Mouse (Mus musculus): ENCODE measurements around the gene Ankrd10. TPM values are rescaled to one million over a fixed set of nuclear protein-coding genes. Genes with fewer than 3 reads are reported as not detected.

Gene Ankrd10
- polyA plus RNA-seq, 1 experiment from 2014 or later = 103 TPM

DNA sequence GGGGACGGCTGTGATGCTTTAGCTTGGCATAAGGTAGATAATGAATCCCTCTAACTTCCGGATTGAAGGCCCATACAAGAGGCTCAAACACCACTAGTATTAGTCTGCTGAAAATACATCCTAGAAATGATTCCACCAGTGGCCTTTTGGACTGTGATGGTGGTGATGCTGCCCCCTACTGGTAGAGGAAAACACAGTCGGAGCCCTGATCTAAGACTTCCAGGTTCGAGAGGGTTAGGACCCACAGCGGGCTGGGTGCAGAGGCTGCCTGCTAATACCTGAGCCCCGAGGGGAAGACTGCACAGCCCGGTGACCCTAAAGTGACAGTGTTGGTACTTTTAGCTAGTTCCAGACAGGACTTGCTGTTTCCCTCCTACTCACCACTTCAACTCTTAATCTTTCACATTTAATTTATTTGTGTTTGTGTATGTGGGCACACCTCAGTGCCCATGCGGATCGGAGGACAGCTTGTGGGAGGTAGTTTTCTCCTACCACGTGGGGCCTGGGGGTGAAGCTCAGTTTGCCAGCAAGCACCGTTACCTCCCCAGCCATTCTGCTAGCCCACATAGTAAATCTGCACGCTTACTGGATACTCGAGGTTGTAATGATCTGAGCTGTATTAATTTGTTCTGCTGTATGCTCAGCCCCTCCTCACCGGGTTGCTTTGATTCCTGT, 33.4 kb downstream of the Ankrd10 start:
- WGBS = 47% methylated on average over 14 of the region's 14 CpGs
- Histone ChIP-seq H3K27ac (no peak overlapping the region), H3K4me1 (no peaks in the 10 kb centered on the region), H3K27me3 (replicated peaks) (no peaks in the 10 kb centered on the region), H3K4me3 (no peak overlapping the region), H3K9me3 (peaks cover 3% of the 10 kb centered on the region; the same call in 1 of the 2 replicates), H3K4me2 (replicated peaks) (no peak overlapping the region), H3K36me3 (peaks cover 12% of the 10 kb centered on the region), H3K9ac (no peak overlapping the region)
- peak; percentile 58; the same call in 1 of the 2 replicates for ATAC-seq (ENCODE audit: low FRiP score, low read depth)

DNA sequence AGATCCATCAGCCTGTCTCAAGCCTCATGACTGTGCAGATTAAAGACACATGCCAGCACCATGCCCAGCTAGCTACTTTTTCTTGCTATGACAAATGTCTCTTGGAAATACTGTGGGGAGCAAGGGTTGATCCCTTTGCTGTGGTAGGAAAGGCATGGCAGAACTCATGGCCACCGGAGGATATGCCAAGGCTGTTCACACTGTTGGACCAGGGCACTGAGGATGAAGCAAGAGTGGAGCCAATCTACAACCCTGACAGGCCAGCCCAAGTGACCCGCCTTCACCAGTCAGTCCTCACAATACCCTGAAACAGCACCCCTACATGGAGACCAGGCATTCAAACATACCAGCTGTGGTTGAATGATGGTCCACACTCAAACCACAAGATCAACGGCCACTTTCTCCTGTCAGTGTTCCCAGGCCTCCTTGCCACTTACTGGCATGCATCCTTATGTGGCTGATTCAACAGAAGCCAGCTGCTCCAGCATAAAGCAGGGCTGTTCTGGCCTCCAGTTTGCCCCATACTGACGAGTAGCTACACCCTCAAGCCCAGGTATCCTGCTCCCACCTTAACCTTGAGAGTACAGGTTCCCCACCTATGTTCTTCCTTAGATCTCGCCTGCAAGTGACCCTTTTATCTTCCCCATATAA, 35.1 kb downstream of the Ankrd10 start:
- ATAC-seq (ENCODE audit: low FRiP score, low read depth) = no peak
- H3K9me3 ChIP-seq = no peaks in the 10 kb centered on the region
- WGBS = 78% methylated on average over 5 of the region's 5 CpGs

DNA sequence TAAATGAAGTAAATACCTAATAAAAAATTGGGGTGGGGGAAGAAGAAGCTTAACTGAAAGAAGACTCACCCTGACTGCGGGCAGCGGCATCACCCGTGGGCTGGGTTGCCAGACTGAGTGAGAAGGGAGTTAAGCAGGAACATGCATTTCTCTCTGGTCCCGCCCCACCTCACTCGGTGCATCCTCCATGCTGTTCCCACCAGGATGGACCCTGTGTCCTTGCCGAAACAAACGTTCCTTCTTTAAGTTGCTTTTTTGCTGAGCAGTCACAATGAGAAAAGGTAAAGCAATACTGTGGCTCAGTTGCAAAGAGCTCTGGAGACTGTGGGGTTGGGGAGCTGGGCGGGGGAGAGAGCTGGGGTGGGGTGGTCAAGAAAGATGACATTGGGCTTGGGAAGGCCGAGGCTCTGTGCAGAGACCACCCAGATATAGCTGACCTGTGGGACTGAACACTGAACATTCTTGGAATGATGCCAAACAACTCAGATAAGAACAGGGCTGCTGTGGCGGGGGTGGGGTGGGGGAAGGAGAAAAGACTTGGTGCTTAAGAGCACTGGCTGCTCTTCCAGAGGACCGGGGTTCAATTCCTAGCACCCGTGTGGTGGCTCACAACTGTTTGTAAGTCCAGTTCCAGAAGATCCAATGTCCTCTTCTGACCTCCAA, 42.2 kb downstream of the Ankrd10 start:
- no peak overlapping the region for H3K4me2 ChIP-seq (replicated peaks)
- H3K9ac ChIP-seq = no peak overlapping the region
- no peak overlapping the region for H3K4me3 ChIP-seq
- WGBS = 82% methylated on average over 12 of the region's 12 CpGs
- H3K27me3 ChIP-seq (replicated peaks) = no peaks in the 10 kb centered on the region
- ATAC-seq (ENCODE audit: low FRiP score, low read depth) = no peak
- H3K36me3 ChIP-seq = no peaks in the 10 kb centered on the region
- H3K4me1 ChIP-seq = no peaks in the 10 kb centered on the region
- no peaks in the 10 kb centered on the region for H3K9me3 ChIP-seq
- no peak overlapping the region for H3K27ac ChIP-seq

More for the DNA sequence above, 35.1 kb downstream of the Ankrd10 start:
- Histone ChIP-seq H3K27ac (no peak overlapping the region), H3K4me1 (no peaks in the 10 kb centered on the region), H3K9ac (no peak overlapping the region), H3K36me3 (peaks cover 5% of the 10 kb centered on the region), H3K27me3 (replicated peaks) (no peaks in the 10 kb centered on the region), H3K4me3 (no peak overlapping the region), H3K4me2 (replicated peaks) (no peak overlapping the region)

DNA sequence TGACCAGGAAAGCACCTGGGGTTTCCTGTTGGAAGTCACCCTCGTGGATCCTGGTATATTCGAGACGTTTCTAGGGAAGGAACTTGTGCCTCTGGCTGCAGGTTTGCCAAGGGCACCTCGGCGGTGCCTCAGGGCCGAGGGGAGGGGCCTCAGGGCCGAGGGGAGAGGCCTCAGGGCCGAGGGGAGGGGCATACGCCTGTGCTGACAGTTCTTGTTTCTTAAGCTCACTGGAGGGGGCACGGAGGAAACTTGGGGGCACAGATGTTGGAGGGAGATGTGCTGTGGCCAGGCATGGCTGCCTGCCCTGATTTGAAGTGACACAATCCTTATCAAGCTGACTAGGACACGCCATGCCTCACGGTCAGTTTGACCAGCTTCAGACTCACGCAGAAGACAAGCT, 43.3 kb downstream of the Ankrd10 start:
- Histone ChIP-seq H3K4me2 (replicated peaks) (no peak overlapping the region), H3K27ac (no peak overlapping the region), H3K9me3 (no peaks in the 10 kb centered on the region), H3K9ac (no peak overlapping the region), H3K4me1 (no peaks in the 10 kb centered on the region), H3K36me3 (no peaks in the 10 kb centered on the region), H3K27me3 (replicated peaks) (no peaks in the 10 kb centered on the region), H3K4me3 (no peak overlapping the region)
- WGBS = 52% methylated on average over 13 of the region's 13 CpGs
- ATAC-seq (ENCODE audit: low FRiP score, low read depth) = no peak

DNA sequence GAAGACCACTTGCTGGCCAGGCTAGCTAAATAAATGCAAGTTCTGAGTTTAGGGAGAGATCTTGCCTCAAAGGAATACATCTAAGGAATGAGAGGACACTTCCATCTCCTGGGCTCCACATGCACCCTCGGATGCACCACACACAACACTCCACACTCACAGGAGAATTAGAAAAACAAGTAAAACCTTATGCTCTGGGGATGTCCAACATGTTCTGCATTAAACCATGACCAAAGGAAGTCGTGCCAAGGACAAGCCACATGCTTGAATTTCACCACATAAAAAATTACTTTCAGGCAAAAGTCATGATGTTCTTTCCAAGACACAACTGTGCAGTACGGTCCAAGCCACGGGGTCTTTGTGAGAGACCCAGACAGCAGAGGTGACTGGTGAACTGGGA, 43.7 kb downstream of the Ankrd10 start:
- Histone ChIP-seq H3K27ac (no peak overlapping the region), H3K9me3 (no peaks in the 10 kb centered on the region), H3K4me1 (no peaks in the 10 kb centered on the region), H3K4me3 (no peak overlapping the region), H3K9ac (no peak overlapping the region), H3K36me3 (no peaks in the 10 kb centered on the region), H3K4me2 (replicated peaks) (no peak overlapping the region), H3K27me3 (replicated peaks) (no peaks in the 10 kb centered on the region)
- no peak for ATAC-seq (ENCODE audit: low FRiP score, low read depth)
- WGBS = 87% methylated on average over 4 of the region's 4 CpGs

DNA sequence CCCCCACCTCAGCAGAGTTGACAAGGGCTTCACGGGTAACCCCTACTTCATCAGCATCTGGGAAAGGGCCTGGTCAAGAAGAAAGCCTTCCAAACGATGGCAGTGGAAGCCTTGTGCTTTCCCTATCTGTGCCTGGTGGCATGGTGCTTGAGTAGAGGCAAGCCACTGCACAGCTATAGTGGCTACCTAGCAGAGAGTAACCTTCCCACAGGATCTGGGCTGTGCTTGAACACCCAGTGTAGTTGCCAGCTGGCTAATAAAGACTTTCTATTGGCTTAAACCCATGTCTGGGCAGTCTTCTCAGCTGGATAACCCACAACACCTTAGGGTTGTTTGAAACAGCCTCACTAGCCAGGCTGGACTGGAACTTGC, 49.2 kb downstream of the Ankrd10 start:
- Histone ChIP-seq H3K4me3 (no peak overlapping the region), H3K9me3 (0 out of 2 replicates have a peak, but pooled peaks cover 8% of the 10 kb centered on the region), H3K27me3 (replicated peaks) (no peaks in the 10 kb centered on the region), H3K4me2 (replicated peaks) (no peak overlapping the region), H3K36me3 (no peaks in the 10 kb centered on the region), H3K4me1 (0 out of 2 replicates have a peak, but pooled peaks cover 3% of the 10 kb centered on the region), H3K9ac (no peak overlapping the region), H3K27ac (no peak overlapping the region)
- ATAC-seq (ENCODE audit: low FRiP score, low read depth) = no peak
- 71% methylated on average over 2 of the region's 2 CpGs for WGBS

DNA sequence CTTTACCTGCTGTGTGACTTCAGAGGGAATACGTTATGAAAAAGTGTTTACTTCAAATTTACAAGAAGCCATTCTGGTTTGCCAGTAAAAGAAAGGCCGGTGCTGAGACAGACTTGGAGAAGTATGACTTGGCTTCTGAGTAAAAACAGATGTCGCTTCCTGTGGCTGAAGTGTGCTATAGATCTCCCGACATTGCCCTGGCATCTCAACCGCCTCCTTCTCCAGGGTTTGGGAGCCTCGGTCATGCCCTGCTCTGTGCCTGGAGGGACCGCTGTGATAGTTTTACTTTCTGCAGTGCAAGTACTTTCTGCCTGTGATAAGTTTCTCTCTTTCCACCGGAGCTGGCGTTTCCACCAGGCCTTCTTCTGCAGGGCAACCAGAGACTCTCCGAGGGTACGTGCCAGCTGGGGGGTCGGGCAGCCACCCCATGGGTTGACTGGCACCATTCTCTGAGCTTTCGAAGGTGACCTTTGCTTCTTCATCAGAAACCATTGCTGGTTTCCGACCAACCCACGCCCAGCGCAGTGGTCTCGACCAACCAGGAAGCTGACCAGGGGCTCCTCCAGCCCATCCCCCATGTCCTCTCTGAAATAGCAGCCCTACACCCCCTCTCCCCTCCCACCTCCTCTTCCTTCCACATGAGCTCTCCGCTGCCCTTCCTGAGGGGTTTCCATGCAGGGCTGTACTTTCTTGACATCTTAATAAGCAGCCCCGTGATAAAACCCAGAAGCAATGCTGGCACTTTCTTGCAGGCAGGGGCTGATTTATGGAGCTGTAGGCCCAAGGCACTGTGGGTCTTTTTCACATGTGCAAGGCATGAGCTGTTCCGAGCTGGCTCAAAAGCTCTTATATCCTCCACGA, 49.8 kb downstream of the Ankrd10 start:
- 82% methylated on average over 21 of the region's 21 CpGs for WGBS

DNA sequence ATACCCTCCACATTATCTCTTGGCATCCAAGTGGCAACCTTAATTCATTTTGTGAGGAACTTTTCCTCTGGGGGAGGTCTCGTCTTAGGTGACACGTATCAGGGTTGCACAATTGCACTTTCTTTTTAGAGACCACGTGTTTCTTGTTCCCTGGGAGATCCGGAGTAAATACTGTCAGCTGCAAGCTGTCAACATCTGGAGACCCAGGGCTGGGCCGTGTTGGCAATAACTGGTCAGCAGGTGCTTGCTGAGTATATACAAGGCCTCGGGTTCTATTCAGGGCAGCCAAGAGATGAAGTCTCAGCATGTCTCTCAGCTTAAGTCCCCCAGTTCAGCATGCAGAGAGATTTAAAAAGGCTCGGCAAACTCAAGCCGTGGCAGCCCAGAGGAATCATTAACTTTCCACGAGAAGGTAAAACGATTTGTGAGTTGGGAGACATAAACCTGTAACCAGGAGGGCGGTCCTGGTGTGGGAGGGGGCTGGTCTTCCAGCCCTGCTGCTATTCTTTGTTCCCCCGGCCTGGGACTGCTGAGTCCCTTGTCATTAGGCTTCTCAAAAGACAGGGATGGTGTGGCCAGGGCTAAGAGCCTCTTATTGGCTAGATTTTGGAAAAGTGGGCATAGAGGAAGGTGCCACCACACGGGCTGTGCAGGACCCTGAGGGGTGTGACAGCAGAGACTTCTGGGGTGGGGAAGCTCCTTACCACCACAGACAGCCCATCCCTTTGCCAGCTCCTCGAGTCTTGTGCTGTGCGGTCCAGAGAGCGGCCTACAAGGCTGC, 59.8 kb downstream of the Ankrd10 start:
- no peak overlapping the region for H3K4me2 ChIP-seq (replicated peaks)
- no peak overlapping the region for H3K27ac ChIP-seq
- no peak overlapping the region for H3K9ac ChIP-seq
- no peak for ATAC-seq (ENCODE audit: low FRiP score, low read depth)
- 53% methylated on average over 16 of the region's 16 CpGs for WGBS
- no peak overlapping the region for H3K4me3 ChIP-seq
- no peaks in the 10 kb centered on the region for H3K27me3 ChIP-seq (replicated peaks)
- H3K36me3 ChIP-seq = no peaks in the 10 kb centered on the region
- H3K4me1 ChIP-seq = no peaks in the 10 kb centered on the region
- H3K9me3 ChIP-seq = no peaks in the 10 kb centered on the region

More for the DNA sequence above, 49.8 kb downstream of the Ankrd10 start:
- Histone ChIP-seq H3K4me1 (0 out of 2 replicates have a peak, but pooled peaks cover 3% of the 10 kb centered on the region), H3K4me3 (no peak overlapping the region), H3K4me2 (replicated peaks) (no peak overlapping the region), H3K27me3 (replicated peaks) (no peaks in the 10 kb centered on the region), H3K9ac (no peak overlapping the region), H3K27ac (no peak overlapping the region), H3K9me3 (0 out of 2 replicates have a peak, but pooled peaks cover 8% of the 10 kb centered on the region), H3K36me3 (no peaks in the 10 kb centered on the region)
- ATAC-seq (ENCODE audit: low FRiP score, low read depth) = no peak

DNA sequence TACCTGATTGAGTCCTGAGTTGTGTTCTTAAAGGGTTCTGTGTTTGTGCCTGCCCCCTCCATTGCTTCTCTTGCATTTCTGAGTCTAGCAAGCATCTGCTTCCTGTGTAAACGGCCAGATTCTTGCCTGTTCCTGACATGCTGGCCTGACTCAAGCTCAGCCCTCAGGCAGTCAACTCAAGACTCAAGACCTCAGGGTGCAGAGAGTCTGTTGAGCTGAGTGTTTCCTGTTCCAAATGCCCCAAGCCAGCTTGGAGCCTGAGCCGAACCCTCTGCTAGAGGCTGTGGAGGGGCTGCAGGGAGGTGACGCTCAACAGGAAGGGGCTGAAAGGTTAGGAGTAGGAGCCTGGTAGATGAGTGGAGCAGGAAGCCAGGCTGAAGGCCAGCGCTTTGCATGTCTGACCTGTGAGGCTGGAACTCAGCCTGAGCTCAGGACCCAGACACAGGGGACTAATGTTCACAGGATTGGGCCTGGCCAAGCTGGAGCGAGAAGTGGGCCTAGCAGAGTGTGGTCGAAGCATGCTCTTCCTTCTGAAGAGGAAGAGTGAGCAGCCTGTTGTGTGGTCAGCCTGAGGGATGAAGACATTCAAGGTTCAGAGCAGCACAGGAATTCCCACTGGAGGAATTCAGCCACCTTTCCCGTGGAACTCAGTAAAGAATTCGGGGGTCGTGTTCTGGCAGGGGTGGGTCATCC, 60.5 kb downstream of the Ankrd10 start:
- Histone ChIP-seq H3K9ac (no peak overlapping the region), H3K4me3 (no peak overlapping the region), H3K4me1 (no peaks in the 10 kb centered on the region), H3K36me3 (0 out of 2 replicates have a peak, but pooled peaks cover under 1% of the 10 kb centered on the region), H3K4me2 (replicated peaks) (no peak overlapping the region), H3K27me3 (replicated peaks) (no peaks in the 10 kb centered on the region), H3K27ac (no peak overlapping the region), H3K9me3 (no peaks in the 10 kb centered on the region)
- 82% methylated on average over 9 of the region's 9 CpGs for WGBS
- ATAC-seq (ENCODE audit: low FRiP score, low read depth) = no peak

DNA sequence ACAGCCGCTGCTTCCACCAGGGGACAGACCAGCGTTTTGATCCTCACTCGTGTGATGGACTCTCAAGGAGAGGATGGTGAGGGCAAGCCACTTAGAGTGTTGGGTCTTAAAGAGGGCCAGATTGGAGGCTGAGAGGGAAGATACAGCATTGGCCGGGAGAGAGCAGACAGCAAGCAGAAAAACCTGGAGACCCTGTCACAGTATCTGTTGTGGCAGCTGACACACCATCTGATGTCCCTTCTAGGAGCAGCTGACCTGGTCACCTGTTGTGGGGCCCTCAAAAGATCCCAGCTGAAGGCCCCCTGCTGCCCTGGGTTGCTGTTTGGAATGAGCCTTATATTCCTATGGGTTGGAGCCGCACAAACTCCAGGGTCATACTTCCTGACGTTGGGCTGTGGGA, 63.1 kb downstream of the Ankrd10 start:
- H3K9me3 ChIP-seq = no peaks in the 10 kb centered on the region
- peaks cover 17% of the 10 kb centered on the region for H3K36me3 ChIP-seq
- H3K27me3 ChIP-seq (replicated peaks) = no peaks in the 10 kb centered on the region
- H3K4me2 ChIP-seq (replicated peaks) = no peak overlapping the region
- no peak overlapping the region for H3K9ac ChIP-seq
- H3K4me1 ChIP-seq = no peaks in the 10 kb centered on the region
- 80% methylated on average over 6 of the region's 6 CpGs for WGBS
- no peak for ATAC-seq (ENCODE audit: low FRiP score, low read depth)
- H3K27ac ChIP-seq = no peak overlapping the region
- no peak overlapping the region for H3K4me3 ChIP-seq

DNA sequence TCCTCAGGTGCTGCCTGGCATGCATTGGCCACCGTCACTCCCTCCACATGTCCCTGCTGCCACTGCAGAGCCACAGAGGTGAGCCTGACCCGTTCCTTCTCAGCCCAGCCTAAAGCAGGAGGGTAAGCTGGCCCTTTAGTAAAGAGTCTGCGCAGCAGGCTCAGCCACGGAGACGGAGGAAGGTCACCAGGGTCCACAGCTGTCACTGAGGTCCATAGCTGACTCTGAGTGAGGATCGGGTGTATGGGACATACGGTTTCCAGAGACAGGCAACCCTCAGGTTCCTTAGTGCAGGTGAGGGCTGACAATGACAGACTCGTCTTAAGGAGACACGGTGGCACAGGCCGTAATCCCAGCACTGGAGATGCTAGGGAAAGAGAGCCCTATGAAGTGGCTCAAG, 63.6 kb downstream of the Ankrd10 start:
- 92% methylated on average over 10 of the region's 10 CpGs for WGBS
- Histone ChIP-seq H3K9me3 (no peaks in the 10 kb centered on the region), H3K9ac (no peak overlapping the region), H3K4me2 (replicated peaks) (no peak overlapping the region), H3K4me3 (no peak overlapping the region), H3K27me3 (replicated peaks) (no peaks in the 10 kb centered on the region), H3K4me1 (no peaks in the 10 kb centered on the region), H3K27ac (no peak overlapping the region), H3K36me3 (peaks cover 22% of the 10 kb centered on the region)
- ATAC-seq (ENCODE audit: low FRiP score, low read depth) = no peak
